Mouse (Mus musculus) midbrain, embryonic 15.5 days (tissue): Measurements from ENCODE around the gene Ankmy1. TPM values are rescaled to one million over a fixed set of nuclear protein-coding genes. Genes with fewer than 3 reads are reported as not detected.

Experiments
- ATAC-seq: fragments of 200-750 bp; cut with Nextera tagmentation; replicated peaks from 2 replicates; pipeline ENCODE4 v1.8.0; 2017; ENCODE audit warnings: moderate TSS enrichment
- H3K27ac ChIP-seq: fragments of 300-500 bp; sonication (generic); 2 replicates; pipeline ENCODE4 v1.5.1; 2015; ENCODE audit warnings: mild to moderate bottlenecking, inconsistent platforms
- H3K27me3 ChIP-seq: fragments of 300-500 bp; sonication (generic); replicated peaks from 2 replicates; pipeline ENCODE4 v1.6.1; 2015; ENCODE audit warnings: inconsistent platforms
- H3K36me3 ChIP-seq: fragments of 300-500 bp; sonication (generic); replicated peaks from 2 replicates; pipeline ENCODE4 v1.6.1; 2015; ENCODE audit warnings: inconsistent platforms
- H3K4me1 ChIP-seq: fragments of 300-500 bp; sonication (generic); 2 replicates; pipeline ENCODE4 v1.6.1; 2015; ENCODE audit warnings: inconsistent platforms
- H3K4me2 ChIP-seq: fragments of 300-500 bp; sonication (generic); 2 replicates; pipeline ENCODE4 v1.6.1; 2015; ENCODE audit warnings: inconsistent platforms, mild to moderate bottlenecking, moderate library complexity
- H3K4me3 ChIP-seq: fragments of 300-500 bp; sonication (generic); 2 replicates; pipeline ENCODE4 v1.5.1; 2015; ENCODE audit warnings: mild to moderate bottlenecking, inconsistent platforms
- H3K9ac ChIP-seq: fragments of 300-500 bp; sonication (generic); 2 replicates; pipeline ENCODE4 v1.6.1; 2015; ENCODE audit warnings: mild to moderate bottlenecking, inconsistent platforms
- H3K9me3 ChIP-seq: fragments of 300-500 bp; sonication (generic); 2 replicates; pipeline ENCODE4 v1.6.1; 2016; ENCODE audit warnings: inconsistent platforms
- WGBS: fragments of 180-500 bp; shearing (Covaris S2); methylation state at CpG from one replicate; pipeline ENCODE4 v1.1.7; 2015; ENCODE audit warnings: mixed read lengths; 5-methylcytosine and 5-hydroxymethylcytosine counted together
- polyA plus RNA-seq: library from polyadenylated mRNA; unstranded; fragments of >200 nt; fragmentation: Nextera tagmentation; extraction: Ambion mirVana; gene quantifications from 2 replicates; pipeline ENCODE4 v1.2.1, GENCODE M21; 2015

Gene Ankmy1
- polyA plus RNA-seq, 1 experiment from 2014 or later: 0.88 TPM

- Histone ChIP-seq H3K9ac (peak overlapping the region; percentile 88), H3K4me1 (peaks cover 36% of the 10 kb centered on the region), H3K27me3 (peaks cover 4% of the 10 kb centered on the region; the same call in 1 of the 2 replicates), H3K27ac (peak overlapping the region; percentile 99), H3K36me3 (peaks cover 9% of the 10 kb centered on the region; the same call in 1 of the 2 replicates), H3K4me3 (peak overlapping the region; percentile 86), H3K4me2 (peak overlapping the region; percentile 79), H3K9me3 (no peaks in the 10 kb centered on the region)
- WGBS: 78% methylated on average over 4 of the region's 4 CpGs
- no peak for ATAC-seq
Observed at GRCm38 (mm10) chr1:92933611-92934010, 30.9 kb upstream of the Ankmy1 start.

- Histone ChIP-seq H3K9me3 (no peaks in the 10 kb centered on the region), H3K4me1 (peaks cover 12% of the 10 kb centered on the region), H3K36me3 (no peaks in the 10 kb centered on the region), H3K4me2 (no peak overlapping the region), H3K27ac (no peak overlapping the region), H3K9ac (no peak overlapping the region), H3K4me3 (no peak overlapping the region), H3K27me3 (peaks cover 7% of the 10 kb centered on the region; the same call in 1 of the 2 replicates)
- WGBS: 34% methylated on average over 1 of the region's 1 CpGs
- no peak for ATAC-seq
Observed at GRCm38 (mm10) chr1:92930171-92930706, 27.5 kb upstream of the Ankmy1 start.

- no peaks in the 10 kb centered on the region for H3K4me1 ChIP-seq
- H3K9me3 ChIP-seq: no peaks in the 10 kb centered on the region
- H3K27me3 ChIP-seq: 0 out of 2 replicates have a peak, but pooled peaks cover 3% of the 10 kb centered on the region
- H3K4me2 ChIP-seq: no peak overlapping the region
- no peak overlapping the region for H3K27ac ChIP-seq
- H3K9ac ChIP-seq: no peak overlapping the region
- ATAC-seq: no peak
- WGBS: 96% methylated on average over 4 of the region's 4 CpGs
- no peak overlapping the region for H3K4me3 ChIP-seq
- H3K36me3 ChIP-seq: peaks cover 38% of the 10 kb centered on the region
Observed at GRCm38 (mm10) chr1:92921496-92921895, 18.8 kb upstream of the Ankmy1 start.

- H3K27me3 ChIP-seq: no peaks in the 10 kb centered on the region
- H3K27ac ChIP-seq: no peak overlapping the region
- H3K4me2 ChIP-seq: no peak overlapping the region
- H3K9me3 ChIP-seq: no peaks in the 10 kb centered on the region
- no peaks in the 10 kb centered on the region for H3K4me1 ChIP-seq
- 83% methylated on average over 7 of the region's 7 CpGs for WGBS
- no peak overlapping the region for H3K4me3 ChIP-seq
- peaks cover 46% of the 10 kb centered on the region for H3K36me3 ChIP-seq
- no peak for ATAC-seq
- H3K9ac ChIP-seq: no peak overlapping the region
Observed at GRCm38 (mm10) chr1:92920474-92921200, 17.9 kb upstream of the Ankmy1 start.

- Histone ChIP-seq H3K9me3 (no peaks in the 10 kb centered on the region), H3K27ac (no peak overlapping the region), H3K9ac (no peak overlapping the region), H3K36me3 (peaks cover 47% of the 10 kb centered on the region), H3K27me3 (no peaks in the 10 kb centered on the region), H3K4me3 (no peak overlapping the region), H3K4me1 (no peaks in the 10 kb centered on the region), H3K4me2 (no peak overlapping the region)
- ATAC-seq: no peak
- 84% methylated on average over 12 of the region's 12 CpGs for WGBS
Observed at GRCm38 (mm10) chr1:92919775-92920174, 17.1 kb upstream of the Ankmy1 start.

- Histone ChIP-seq H3K4me1 (peaks cover 2% of the 10 kb centered on the region; the same call in 1 of the 2 replicates), H3K36me3 (peaks cover 47% of the 10 kb centered on the region), H3K27ac (no peak overlapping the region), H3K9ac (no peak overlapping the region), H3K27me3 (no peaks in the 10 kb centered on the region), H3K4me3 (no peak overlapping the region), H3K4me2 (no peak overlapping the region), H3K9me3 (no peaks in the 10 kb centered on the region)
- WGBS: 97% methylated on average over 11 of the region's 11 CpGs
- ATAC-seq: no peak
Observed at GRCm38 (mm10) chr1:92919151-92919550, 16.4 kb upstream of the Ankmy1 start.

- no peak overlapping the region for H3K4me3 ChIP-seq
- no peak for ATAC-seq
- no peak overlapping the region for H3K27ac ChIP-seq
- H3K27me3 ChIP-seq: no peaks in the 10 kb centered on the region
- H3K36me3 ChIP-seq: peaks cover 50% of the 10 kb centered on the region
- no peak overlapping the region for H3K9ac ChIP-seq
- no peak overlapping the region for H3K4me2 ChIP-seq
- 96% methylated on average over 9 of the region's 9 CpGs for WGBS
- H3K9me3 ChIP-seq: no peaks in the 10 kb centered on the region
- H3K4me1 ChIP-seq: peaks cover 24% of the 10 kb centered on the region
Observed at GRCm38 (mm10) chr1:92916725-92917124, 14.0 kb upstream of the Ankmy1 start.

GRCm38 (mm10) chr1:92914993-92915392 is 12.3 kb upstream of the Ankmy1 start:
- Histone ChIP-seq H3K27ac (no peak overlapping the region), H3K9me3 (no peaks in the 10 kb centered on the region), H3K36me3 (peaks cover 40% of the 10 kb centered on the region), H3K4me2 (no peak overlapping the region), H3K9ac (no peak overlapping the region), H3K4me1 (peaks cover 32% of the 10 kb centered on the region), H3K4me3 (no peak overlapping the region), H3K27me3 (no peaks in the 10 kb centered on the region)
- 96% methylated on average over 11 of the region's 11 CpGs for WGBS
- ATAC-seq: no peak

GRCm38 (mm10) chr1:92914239-92914638 is 11.5 kb upstream of the Ankmy1 start:
- ATAC-seq: no peak
- Histone ChIP-seq H3K4me2 (no peak overlapping the region), H3K4me1 (peaks cover 40% of the 10 kb centered on the region), H3K27me3 (no peaks in the 10 kb centered on the region), H3K4me3 (no peak overlapping the region), H3K9me3 (no peaks in the 10 kb centered on the region), H3K36me3 (peaks cover 33% of the 10 kb centered on the region), H3K9ac (no peak overlapping the region), H3K27ac (no peak overlapping the region)
- WGBS: 89% methylated on average over 4 of the region's 4 CpGs

GRCm38 (mm10) chr1:92912286-92912685 is 9.6 kb upstream of the Ankmy1 start:
- H3K9ac ChIP-seq: peak overlapping the region; percentile 88
- H3K9me3 ChIP-seq: no peaks in the 10 kb centered on the region
- ATAC-seq: no peak
- WGBS: 52% methylated on average over 1 of the region's 1 CpGs
- peaks cover 55% of the 10 kb centered on the region for H3K4me1 ChIP-seq
- no peaks in the 10 kb centered on the region for H3K27me3 ChIP-seq
- peak overlapping the region; percentile 63 for H3K4me3 ChIP-seq
- peaks cover 18% of the 10 kb centered on the region for H3K36me3 ChIP-seq
- 0 out of 2 replicates have a peak overlapping the region, but pooled peaks have one; percentile 94 for H3K27ac ChIP-seq
- peak overlapping the region; percentile 92 for H3K4me2 ChIP-seq

GRCm38 (mm10) chr1:92911721-92912138 is 9.0 kb upstream of the Ankmy1 start:
- Histone ChIP-seq H3K36me3 (peaks cover 15% of the 10 kb centered on the region), H3K4me3 (peak overlapping the region; percentile 63), H3K4me2 (peak overlapping the region; percentile 92), H3K27me3 (no peaks in the 10 kb centered on the region), H3K27ac (peak overlapping the region; percentile 94), H3K9ac (peak overlapping the region; percentile 88), H3K4me1 (peaks cover 55% of the 10 kb centered on the region), H3K9me3 (no peaks in the 10 kb centered on the region)
- no peak for ATAC-seq
- WGBS: 40% methylated on average over 8 of the region's 8 CpGs

GRCm38 (mm10) chr1:92910925-92911720 is 8.4 kb upstream of the Ankmy1 start:
- peak overlapping the region; percentile 94 for H3K27ac ChIP-seq
- H3K36me3 ChIP-seq: peaks cover 9% of the 10 kb centered on the region
- peak overlapping the region; percentile 92 for H3K4me2 ChIP-seq
- peaks cover 59% of the 10 kb centered on the region for H3K4me1 ChIP-seq
- H3K9ac ChIP-seq: peak overlapping the region; percentile 88
- under 1% methylated on average over 54 of the region's 85 CpGs for WGBS
- peak; percentile 28 for ATAC-seq
- H3K4me3 ChIP-seq: peak overlapping the region; percentile 63
- H3K9me3 ChIP-seq: no peaks in the 10 kb centered on the region
- H3K27me3 ChIP-seq: no peaks in the 10 kb centered on the region
